Mouse (Mus musculus): ENCODE data around the gene Ralgapa2. TPM values are rescaled to one million over a fixed set of nuclear protein-coding genes. Genes with fewer than 3 reads are reported as not detected.

Gene Ralgapa2
- total and polyA plus RNA-seq, 3 experiments: 5.6 to 10.3 (median 8.9) TPM

- in situ Hi-C loops (cut with MboI; ENCODE audit: low pct_ligation_motif_present, low pct_unique_long_range_greater_than_20kb, low sequenced_read_pairs): no loop called here
- Histone ChIP-seq H3K4me2 (ENCODE audit: insufficient read depth, low read depth, poor library complexity, severe bottlenecking) (no peak overlapping the region), H3K36me3 (replicated peaks in 1 of 2; ENCODE audit: control insufficient read depth in 1 of 2, insufficient read depth in 1 of 2, low read length in 1 of 2) (peaks cover 7 to 42% of the 10 kb centered on the region in 2 experiments), H3K27me3 (replicated peaks) (no peaks in the 10 kb centered on the region), H3K79me2 (replicated peaks; ENCODE audit: control insufficient read depth, extremely low read depth, insufficient read depth, poor library complexity, severe bottlenecking) (no peaks in the 10 kb centered on the region), H3K4me1 (ENCODE audit: control insufficient read depth in 1 of 2, insufficient read depth in 2 of 2) (peaks cover 0 to 8% of the 10 kb centered on the region in 2 experiments; a peak in 1 of 4 replicates), H3K4me3 (replicated peaks in 1 of 3; ENCODE audit: low read depth in 2 of 3, low read length in 2 of 3, poor library complexity in 1 of 3) (no peak overlapping the region), H3K27ac (ENCODE audit: insufficient read depth, low read depth) (no peak overlapping the region), H3K9me3 (replicated peaks; ENCODE audit: low read length) (no peaks in the 10 kb centered on the region), H3K9ac (ENCODE audit: insufficient read depth, low read depth) (no peak overlapping the region)
- TF ChIP-seq PAX5 (IDR thresholded peaks at IDR 0.05; ENCODE audit: low read length) (no peak), USF1 (IDR thresholded peaks at IDR 0.05; ENCODE audit: low read depth, low read length) (no peak), TBP (conservative IDR thresholded peaks at IDR 0.05; ENCODE audit: low read depth, low read length) (no peak), MAZ (IDR thresholded peaks at IDR 0.05; ENCODE audit: low read depth, low read length) (no peak), NELFE (IDR thresholded peaks at IDR 0.05; ENCODE audit: low read depth, low read length) (no peak), BHLHE40 (IDR thresholded peaks at IDR 0.05; ENCODE audit: low read depth, low read length) (no peak), POLR2AphosphoS2 (IDR thresholded peaks at IDR 0.05; ENCODE audit: low read depth, low read length) (no peak), SIN3A (IDR thresholded peaks at IDR 0.05; ENCODE audit: low read length) (no peak), IRF4 (IDR thresholded peaks at IDR 0.05; ENCODE audit: low read depth, low read length) (no peak), CHD1 (IDR thresholded peaks at IDR 0.05; ENCODE audit: low read depth, low read length) (no peak), MEF2A (IDR thresholded peaks at IDR 0.05; ENCODE audit: borderline replicate concordance, low read depth, low read length) (no peak), RCOR1 (conservative IDR thresholded peaks at IDR 0.05; ENCODE audit: low read depth, low read length) (no peak)
- dilution Hi-C loops (cut with MboI; ENCODE audit: extremely low pct_ligation_motif_present, extremely low pct_unique_long_range_greater_than_20kb, low sequenced_read_pairs): no loop called here
- no peak for DNase-seq (ENCODE audit: extremely low read depth)
Measured at GRCm38 (mm10) chr2:146428751-146429150, 83.4 kb downstream of the Ralgapa2 start.

- in situ Hi-C loops (cut with MboI; ENCODE audit: low pct_ligation_motif_present, low pct_unique_long_range_greater_than_20kb, low sequenced_read_pairs) (no loop called here), dilution Hi-C loops (cut with MboI; ENCODE audit: extremely low pct_ligation_motif_present, extremely low pct_unique_long_range_greater_than_20kb, low sequenced_read_pairs) (no loop called here)
- Histone ChIP-seq H3K27ac (ENCODE audit: insufficient read depth, low read depth) (no peak overlapping the region), H3K79me2 (replicated peaks; ENCODE audit: control insufficient read depth, extremely low read depth, insufficient read depth, poor library complexity, severe bottlenecking) (no peaks in the 10 kb centered on the region), H3K9ac (ENCODE audit: insufficient read depth, low read depth) (no peak overlapping the region), H3K4me3 (replicated peaks in 1 of 3; ENCODE audit: low read depth in 2 of 3, low read length in 2 of 3, poor library complexity in 1 of 3) (no peak overlapping the region), H3K9me3 (replicated peaks; ENCODE audit: low read length) (no peaks in the 10 kb centered on the region), H3K36me3 (replicated peaks in 1 of 2; ENCODE audit: control insufficient read depth in 1 of 2, insufficient read depth in 1 of 2, low read length in 1 of 2) (peaks cover 5 to 43% of the 10 kb centered on the region in 2 experiments), H3K4me2 (ENCODE audit: insufficient read depth, low read depth, poor library complexity, severe bottlenecking) (no peak overlapping the region), H3K27me3 (replicated peaks) (no peaks in the 10 kb centered on the region), H3K4me1 (ENCODE audit: control insufficient read depth in 1 of 2, insufficient read depth in 2 of 2) (peaks cover 0 to 12% of the 10 kb centered on the region in 2 experiments; a peak in 1 of 4 replicates)
- no peak for DNase-seq (ENCODE audit: extremely low read depth)
- no peak for TF ChIP-seq RAD21 (IDR thresholded peaks at IDR 0.05; ENCODE audit: low read depth, low read length)
- TF ChIP-seq MAFK (IDR thresholded peaks at IDR 0.05; ENCODE audit: insufficient replicate concordance, low read length): no peak
- TF ChIP-seq PAX5 (IDR thresholded peaks at IDR 0.05; ENCODE audit: low read length): no peak
- TF ChIP-seq CHD2 (IDR thresholded peaks at IDR 0.05; ENCODE audit: low read length): no peak
- TF ChIP-seq ZC3H11A (IDR thresholded peaks at IDR 0.05; ENCODE audit: low read depth, low read length): no peak
- no peak for TF ChIP-seq NRF1 (IDR thresholded peaks at IDR 0.05; ENCODE audit: low read depth, low read length)
- no peak for TF ChIP-seq UBTF (IDR thresholded peaks at IDR 0.05; ENCODE audit: low read depth, low read length)
- TF ChIP-seq BHLHE40 (IDR thresholded peaks at IDR 0.05; ENCODE audit: low read depth, low read length): no peak
- TF ChIP-seq IRF4 (IDR thresholded peaks at IDR 0.05; ENCODE audit: low read depth, low read length): no peak
- no peak for TF ChIP-seq ZKSCAN1 (IDR thresholded peaks at IDR 0.05; ENCODE audit: borderline replicate concordance, low read depth, low read length)
Measured at GRCm38 (mm10) chr2:146427380-146427779, 84.8 kb downstream of the Ralgapa2 start.
